Mouse (Mus musculus) CD4-positive helper T cell, adult 2 months (primary cell): ENCODE results near the gene Cib4.
A peak's percentile ranks its signal among the peaks of the same experiment; 100 is the strongest.

Experiments used
- DNase-seq: peaks from one replicate; pipeline ENCODE4 v3.0.0-alpha.2; 2012; ENCODE audit warnings: low read depth, missing footprints, low spot score

Gene Cib4

DNA sequence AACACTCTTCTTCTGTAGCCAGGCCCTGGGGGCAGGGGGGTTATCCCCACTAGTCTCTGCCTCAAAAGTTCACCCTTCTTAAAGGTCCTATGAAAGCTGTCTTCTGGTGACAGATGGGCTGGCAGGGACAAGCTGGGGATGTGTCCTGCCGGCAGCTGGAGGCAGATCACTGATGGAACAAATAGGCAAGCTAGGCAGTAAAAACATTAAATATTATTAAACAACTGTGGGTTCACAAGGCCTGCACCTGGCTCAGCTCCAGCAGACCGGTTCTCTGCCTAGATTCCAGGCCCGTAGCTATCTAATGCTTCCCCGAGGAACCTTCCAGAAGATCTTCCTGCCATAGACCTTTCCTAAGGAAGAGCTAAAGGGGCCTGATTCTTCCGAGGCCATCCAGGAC lies 27.5 kb downstream of the Cib4 start:
- no peak for DNase-seq

DNA sequence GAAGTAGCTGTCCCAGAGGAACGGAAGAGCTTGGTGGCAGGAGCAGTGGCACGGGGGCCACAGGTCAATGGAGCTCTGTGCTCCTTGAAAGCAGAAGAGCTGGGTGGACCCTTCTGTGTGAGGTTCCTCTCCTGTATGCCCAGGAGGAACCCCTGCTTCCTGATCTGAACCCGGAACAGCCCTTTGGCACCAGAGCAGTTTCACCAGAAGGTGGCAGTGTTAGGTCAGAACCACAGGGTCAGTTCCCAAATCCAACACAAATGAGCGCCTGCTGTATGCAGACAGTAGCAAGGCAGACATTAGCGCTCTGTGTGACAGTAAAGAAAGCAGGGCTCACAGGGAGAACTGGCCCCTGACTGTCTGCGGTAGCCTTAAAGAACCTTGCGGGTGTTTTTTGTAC lies 29.3 kb downstream of the Cib4 start:
- peak; percentile 44 for DNase-seq

DNA sequence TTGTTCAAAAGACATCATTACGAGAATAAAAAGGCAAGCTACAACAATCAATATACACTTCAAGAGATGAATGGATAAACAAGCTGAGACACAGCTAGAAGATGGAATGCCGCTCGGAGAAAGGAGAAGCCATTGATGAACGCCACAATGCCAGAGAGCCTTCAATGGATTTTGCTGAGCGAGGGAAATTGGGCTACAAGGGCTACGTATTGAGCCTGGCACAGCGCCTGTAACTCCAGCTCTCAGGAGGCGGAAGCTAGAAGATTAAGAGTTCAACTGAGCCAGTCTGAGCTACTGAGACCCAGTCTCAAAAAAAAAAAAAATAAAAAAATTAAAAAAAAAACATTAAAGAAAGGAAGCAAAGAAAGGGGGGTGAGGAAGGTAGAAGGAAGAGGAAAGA lies 32.5 kb downstream of the Cib4 start:
- no peak for DNase-seq

- no peak for DNase-seq
These were observed 48.3 kb downstream of the Cib4 start for GRCm38 (mm10) chr5:30497299-30497698.

DNA sequence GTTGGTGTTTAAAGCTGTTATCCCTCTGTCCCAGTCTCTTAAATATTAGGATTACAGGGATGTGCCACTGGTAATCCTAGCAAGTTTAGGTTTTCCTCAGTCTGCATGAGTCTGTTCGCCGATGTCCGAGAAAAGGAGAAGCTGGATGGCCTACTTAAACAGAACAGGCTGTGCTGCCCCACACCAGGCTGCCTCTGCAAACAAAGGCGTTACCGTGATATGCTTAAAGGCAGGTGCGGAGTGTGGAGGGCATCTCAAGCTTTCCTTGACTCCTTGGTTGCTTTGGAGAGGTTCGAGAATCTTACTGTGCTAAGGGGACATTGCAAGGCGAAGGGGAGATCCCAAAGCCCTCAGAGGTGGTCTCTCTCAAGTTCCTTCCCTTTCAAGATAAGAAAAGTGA lies 48.8 kb downstream of the Cib4 start:
- DNase-seq = no peak

DNA sequence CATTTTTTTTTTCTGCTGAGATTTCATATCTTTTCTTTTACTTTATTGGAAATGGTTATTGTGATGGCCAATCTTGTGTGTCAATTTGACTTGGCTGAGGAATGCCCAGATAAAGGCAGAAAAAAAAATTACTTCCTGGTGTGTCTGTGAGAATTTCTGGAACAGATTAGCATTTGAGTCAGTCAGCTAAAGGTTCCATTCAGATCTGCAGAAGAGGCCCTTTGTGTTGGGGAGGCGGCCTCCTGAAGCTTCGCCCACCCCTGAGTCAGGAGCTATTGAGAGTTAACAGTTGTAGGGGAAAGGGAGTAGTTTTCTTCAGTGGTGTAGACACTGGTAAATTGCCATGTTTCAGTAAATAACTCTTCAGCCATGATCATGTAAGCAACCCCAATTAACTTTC lies 50.3 kb downstream of the Cib4 start:
- no peak for DNase-seq

- DNase-seq = no peak
These were observed 51.0 kb downstream of the Cib4 start for GRCm38 (mm10) chr5:30494606-30495005.

GRCm38 (mm10) chr5:30493723-30494122 lies 51.9 kb downstream of the Cib4 start:
- no peak for DNase-seq

GRCm38 (mm10) chr5:30490845-30491244 lies 54.8 kb downstream of the Cib4 start:
- no peak for DNase-seq

DNA sequence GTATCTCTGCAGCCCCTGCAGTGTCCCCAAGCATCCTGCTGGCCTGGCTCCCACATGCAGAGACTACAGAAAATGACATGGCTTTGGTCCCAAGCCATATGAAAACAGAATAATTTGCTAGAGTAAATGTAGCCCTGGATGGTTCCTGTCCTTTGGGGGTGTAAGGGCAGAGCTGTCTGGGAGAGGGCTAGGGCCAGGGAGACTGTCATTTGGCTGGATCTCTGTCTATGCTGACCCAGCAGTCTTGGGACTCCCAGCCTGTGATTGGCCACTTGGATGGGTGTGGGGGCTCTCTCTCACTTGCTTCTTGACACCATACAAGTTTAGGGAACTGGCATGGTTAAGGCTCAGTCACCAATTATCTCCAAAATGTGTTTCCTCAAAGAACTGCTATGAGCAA lies 55.4 kb downstream of the Cib4 start:
- no peak for DNase-seq

- DNase-seq = no peak
These were observed 60.5 kb downstream of the Cib4 start for GRCm38 (mm10) chr5:30485136-30485535.

DNA sequence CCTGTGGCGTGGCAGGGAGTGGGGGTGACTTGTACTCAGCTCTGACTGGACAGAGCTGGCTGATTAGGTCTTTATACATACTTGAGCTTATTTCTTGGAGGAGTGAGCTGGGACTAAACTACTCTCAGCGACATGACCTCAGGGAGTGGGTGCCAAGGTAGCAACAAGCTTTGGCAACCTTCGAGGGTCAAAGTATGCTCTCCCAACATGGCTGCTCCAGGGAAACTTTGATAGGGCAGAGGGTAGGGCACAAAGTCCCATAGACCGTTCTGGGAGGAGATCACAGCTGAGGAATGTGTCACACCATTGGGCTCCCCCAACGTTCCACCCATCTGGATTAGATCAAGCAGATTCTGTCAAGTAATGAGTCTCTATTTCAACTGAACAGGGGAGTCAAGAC lies 61.0 kb downstream of the Cib4 start:
- DNase-seq = no peak

GRCm38 (mm10) chr5:30483533-30483932 lies 62.1 kb downstream of the Cib4 start:
- DNase-seq = no peak

- DNase-seq = peak; percentile 38
These were observed 63.3 kb downstream of the Cib4 start for GRCm38 (mm10) chr5:30482319-30482718.

DNA sequence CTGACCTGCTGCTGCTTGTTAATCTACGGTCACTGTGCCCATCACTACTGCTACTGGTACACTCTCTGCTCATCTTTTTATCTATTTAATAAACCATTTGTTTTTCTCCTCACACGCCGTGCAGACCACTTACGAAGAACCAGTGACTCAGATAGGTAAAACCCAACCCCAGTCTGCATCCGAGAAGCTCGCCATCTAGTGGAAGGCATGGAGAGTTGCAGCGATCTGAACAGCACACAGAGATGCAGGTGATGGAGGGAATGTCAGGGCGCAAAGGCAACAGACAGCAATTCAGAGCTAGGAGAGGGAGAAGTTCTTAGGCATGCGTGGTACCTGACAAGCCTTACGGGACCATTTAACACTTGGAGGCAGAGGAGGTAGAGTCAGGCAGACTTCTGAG lies 69.1 kb downstream of the Cib4 start:
- peak; percentile 13 for DNase-seq

- no peak for DNase-seq
These were observed 73.5 kb downstream of the Cib4 start for GRCm38 (mm10) chr5:30472148-30472547.

DNA sequence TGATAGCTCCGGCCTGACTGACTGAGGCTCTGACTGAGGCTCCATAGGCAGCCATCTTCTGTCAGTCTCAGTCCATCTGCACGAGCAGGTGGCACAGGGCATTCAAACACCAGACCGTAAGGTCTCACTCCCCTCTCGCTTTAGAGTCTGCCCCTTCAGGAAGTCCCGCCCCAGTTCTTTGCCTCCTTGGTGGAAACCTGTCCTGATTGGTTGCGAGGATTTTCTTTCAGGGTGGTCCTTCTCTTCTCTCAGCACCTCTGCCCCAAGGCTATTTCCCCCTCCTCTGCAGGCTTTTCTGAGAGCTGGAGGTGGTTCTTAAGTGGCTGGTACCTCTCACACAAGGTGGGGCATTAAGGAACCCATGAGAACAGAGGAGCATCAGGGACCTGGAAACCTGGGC lies 75.2 kb downstream of the Cib4 start:
- DNase-seq = no peak

DNA sequence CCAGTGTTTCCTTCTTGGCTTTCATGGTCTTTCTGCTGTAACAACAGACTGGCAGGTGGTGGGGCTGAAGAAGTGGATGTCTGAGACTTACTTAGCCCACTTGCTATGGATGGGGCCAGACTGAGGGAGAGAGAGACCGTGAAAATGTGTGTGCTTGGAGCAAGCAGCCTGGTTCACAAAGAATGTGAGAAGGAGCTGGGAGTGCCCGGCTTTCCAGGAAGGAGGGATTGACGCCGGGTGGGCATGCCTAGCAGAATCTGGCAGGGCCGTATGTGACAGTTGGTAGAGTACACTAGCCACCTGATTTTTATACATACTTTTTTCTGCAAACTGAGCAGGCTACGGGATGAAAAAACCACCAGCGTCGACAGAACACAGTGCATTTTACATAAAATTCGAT lies 79.3 kb downstream of the Cib4 start:
- no peak for DNase-seq

- DNase-seq = no peak
These were observed 79.8 kb downstream of the Cib4 start, which contains the start of gene 1700001C02Rik for GRCm38 (mm10) chr5:30465861-30466260. Gene 1700001C02Rik, plus strand, starts transcription at chr5:30466047.

GRCm38 (mm10) chr5:30461821-30462220 lies 83.8 kb downstream of the Cib4 start, which contains the start of gene Otof:
Gene Otof, minus strand, starts transcription at chr5:30461932.
- no peak for DNase-seq

GRCm38 (mm10) chr5:30460155-30460554 lies 85.5 kb downstream of the Cib4 start:
- DNase-seq = no peak

- DNase-seq = no peak
These were observed 89.6 kb downstream of the Cib4 start for GRCm38 (mm10) chr5:30456056-30456455.

DNA sequence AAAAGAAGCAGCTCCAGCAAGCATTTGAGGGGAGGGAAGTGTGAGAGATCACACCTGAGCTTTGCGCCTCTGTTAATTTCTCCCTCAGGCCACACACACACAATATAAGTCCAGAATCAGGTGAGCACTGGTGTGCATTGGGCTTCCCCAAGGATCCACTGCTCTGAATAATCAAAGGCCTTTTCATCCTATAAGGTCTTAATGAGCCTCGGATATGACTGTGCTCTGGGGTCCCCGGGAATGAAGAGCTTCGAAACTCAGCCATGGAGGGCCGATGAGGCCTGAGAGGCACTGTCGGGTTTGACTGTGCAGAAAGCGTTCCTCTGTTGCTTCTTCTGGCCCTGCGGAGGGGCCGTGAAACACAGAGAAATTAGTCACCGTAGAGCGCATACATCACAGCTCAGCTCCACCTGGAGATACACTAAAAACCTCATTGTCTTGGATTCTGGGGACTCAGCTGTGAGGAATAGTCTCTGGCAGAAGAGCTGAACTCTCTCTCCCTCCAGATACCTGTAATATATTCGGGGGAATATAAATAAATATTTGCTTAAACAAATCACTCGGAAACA lies 101.2 kb downstream of the Cib4 start:
- DNase-seq = no peak

DNA sequence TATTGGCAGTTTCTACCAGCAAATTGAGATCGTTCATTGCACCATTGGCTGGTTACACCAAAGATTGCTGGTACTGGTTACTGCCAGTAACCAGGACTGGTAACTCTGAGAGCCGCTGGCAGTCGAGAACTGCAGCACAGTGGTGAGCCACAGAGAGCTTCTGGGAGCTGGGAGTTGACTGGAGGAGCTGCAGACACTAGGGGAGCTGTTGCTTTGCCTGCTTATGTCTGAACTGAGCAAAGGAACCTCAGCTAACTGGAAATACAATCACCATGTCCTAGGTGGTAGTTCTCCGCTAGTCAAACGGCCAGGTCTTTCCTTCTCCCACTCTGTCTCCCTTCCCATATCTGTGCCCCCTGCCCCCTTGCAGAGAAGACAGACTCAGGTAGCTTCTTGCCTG lies 103.4 kb downstream of the Cib4 start:
- no peak for DNase-seq
